Mouse (Mus musculus) forebrain, embryonic 10.5 days (tissue): ENCODE results near the gene Mmp15. TPM values are rescaled to one million over a fixed set of nuclear protein-coding genes. Genes with fewer than 3 reads are reported as not detected.
"Not testable (repeated sequence)": the region's sequence is repeated elsewhere in the genome, so short reads cannot be mapped to it uniquely, and the experiment has no call there.

Source experiments
- DNase-seq: peaks from one replicate; pipeline ENCODE4 v3.0.0-alpha.2; 2017; ENCODE audit warnings: low spot score; ENCODE audit errors: extremely low spot score
- H3K27ac ChIP-seq: fragments of 300-500 bp; sonication (generic); 2 replicates; pipeline ENCODE4 v1.5.1; 2016; ENCODE audit warnings: mild to moderate bottlenecking
- H3K27me3 ChIP-seq: fragments of 300-500 bp; sonication (generic); 2 replicates; pipeline ENCODE4 v1.6.1; 2016; ENCODE audit warnings: mild to moderate bottlenecking; ENCODE audit not compliant: poor library complexity, severe bottlenecking
- H3K36me3 ChIP-seq: fragments of 300-500 bp; sonication (generic); replicated peaks from 2 replicates; pipeline ENCODE4 v1.6.1; 2016; ENCODE audit warnings: mild to moderate bottlenecking, moderate library complexity
- H3K4me1 ChIP-seq: fragments of 300-500 bp; sonication (generic); 2 replicates; pipeline ENCODE4 v1.6.1; 2016
- H3K4me3 ChIP-seq: fragments of 300-500 bp; sonication (generic); 2 replicates; pipeline ENCODE4 v1.5.1; 2016; ENCODE audit warnings: mild to moderate bottlenecking, moderate library complexity
- H3K9me3 ChIP-seq: fragments of 300-500 bp; sonication (generic); 2 replicates; pipeline ENCODE4 v1.6.1; 2016; ENCODE audit warnings: mild to moderate bottlenecking, moderate library complexity
- WGBS: fragments of 180-500 bp; shearing (Covaris S2); methylation state at CpG from one replicate; pipeline ENCODE4 v1.1.7; 2016; 5-methylcytosine and 5-hydroxymethylcytosine counted together
- polyA plus RNA-seq: library from polyadenylated mRNA; unstranded; fragments of >200 nt; fragmentation: Nextera tagmentation; extraction: Ambion mirVana; gene quantifications from 2 replicates; pipeline ENCODE4 v1.2.1, GENCODE M21; 2016

The Mmp15 gene
- polyA plus RNA-seq, 1 experiment from 2014 or later: 11.1 TPM

DNA sequence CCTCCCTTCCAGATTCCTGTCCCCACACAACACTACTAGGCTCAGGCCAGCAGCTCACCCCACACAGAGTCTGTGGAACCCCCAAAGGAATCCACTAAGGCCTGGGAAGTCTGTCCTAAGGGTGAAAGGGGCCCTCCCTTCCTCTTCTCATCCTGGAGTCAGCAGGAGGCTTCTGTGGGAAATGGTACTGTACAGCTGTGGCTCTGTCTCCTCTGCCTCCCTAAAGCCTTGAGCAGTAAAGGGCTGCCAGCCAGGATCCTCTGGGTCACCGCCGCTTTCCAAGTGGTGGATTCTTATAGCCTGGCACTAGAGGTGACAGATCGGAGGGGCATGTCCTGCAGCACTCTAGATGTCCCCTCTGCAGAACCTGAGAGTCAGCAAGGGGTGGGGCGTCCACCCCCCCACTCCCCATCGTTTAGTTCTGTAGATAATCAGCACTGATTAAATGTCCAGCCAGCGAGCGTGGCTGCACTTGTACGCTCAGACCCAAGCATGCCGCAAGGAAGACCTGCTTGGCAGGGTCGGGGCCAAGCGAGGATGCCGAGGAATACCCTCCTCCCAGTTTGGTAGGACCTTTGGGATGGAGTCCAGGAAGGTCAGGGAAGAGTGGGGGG is 21.4 kb downstream of the Mmp15 start:
- Histone ChIP-seq H3K36me3 (peaks cover 53% of the 10 kb centered on the region), H3K27ac (no peak overlapping the region), H3K27me3 (no peaks in the 10 kb centered on the region), H3K9me3 (no peaks in the 10 kb centered on the region), H3K4me1 (peaks cover 12% of the 10 kb centered on the region), H3K4me3 (no peak overlapping the region)
- 91% methylated on average over 12 of the region's 12 CpGs for WGBS
- no peak for DNase-seq

DNA sequence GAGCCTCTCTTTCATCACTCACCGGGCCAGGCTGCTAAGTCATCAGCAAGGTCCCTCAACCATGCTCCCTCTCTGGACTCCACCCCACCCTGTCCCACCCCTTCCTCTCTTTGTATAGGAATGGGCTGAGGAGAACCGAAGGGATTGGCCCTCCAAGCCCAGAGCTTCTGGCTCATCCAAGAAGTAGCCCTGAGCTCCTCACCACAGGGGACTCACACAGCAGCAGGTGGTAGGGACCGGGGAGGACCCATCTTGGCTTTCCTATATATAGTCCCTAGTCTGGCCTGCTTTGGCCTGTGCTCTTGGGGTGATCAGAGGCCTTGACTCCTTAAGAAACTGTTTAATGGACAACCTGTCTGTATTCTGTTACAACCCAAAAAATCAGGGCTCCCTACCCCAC is 22.4 kb downstream of the Mmp15 start:
- 89% methylated on average over 3 of the region's 3 CpGs for WGBS
- Histone ChIP-seq H3K36me3 (peaks cover 44% of the 10 kb centered on the region), H3K4me3 (no peak overlapping the region)

DNA sequence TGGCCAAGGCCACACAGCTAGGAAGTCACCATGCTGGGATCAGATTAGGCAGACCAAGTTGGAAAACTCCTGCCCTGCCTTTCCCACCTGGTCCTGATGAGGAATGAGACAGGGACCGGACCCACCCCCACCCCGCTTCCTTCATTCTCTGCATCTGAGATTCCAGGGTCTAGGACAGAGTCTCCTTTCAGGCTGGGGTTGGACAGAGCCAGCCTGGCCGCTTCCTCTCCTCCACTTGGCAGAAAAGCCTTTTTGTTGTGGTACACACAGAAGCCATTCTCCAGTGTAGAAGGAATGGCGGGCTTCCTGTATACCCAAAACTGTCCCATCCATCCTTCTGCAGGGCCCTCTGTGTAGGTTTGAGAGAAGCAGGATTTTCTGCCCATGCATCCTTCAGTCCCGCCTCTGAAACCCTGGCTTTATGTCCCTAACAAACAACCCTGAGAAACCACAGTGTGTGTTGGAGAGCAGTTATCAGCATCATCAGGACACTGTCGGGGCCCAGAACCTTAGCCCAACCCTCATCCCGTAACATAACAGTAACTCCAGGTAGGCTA is 23.4 kb downstream of the Mmp15 start:
- no peak for DNase-seq
- Histone ChIP-seq H3K4me3 (no peak overlapping the region), H3K9me3 (no peaks in the 10 kb centered on the region), H3K4me1 (0 out of 2 replicates have a peak, but pooled peaks cover 2% of the 10 kb centered on the region), H3K36me3 (peaks cover 34% of the 10 kb centered on the region), H3K27ac (no peak overlapping the region), H3K27me3 (no peaks in the 10 kb centered on the region)
- 81% methylated on average over 7 of the region's 7 CpGs for whole genome bisulfite sequencing

More for the DNA sequence above, 22.4 kb downstream of the Mmp15 start:
- Histone ChIP-seq H3K27ac (no peak overlapping the region), H3K27me3 (no peaks in the 10 kb centered on the region), H3K9me3 (no peaks in the 10 kb centered on the region), H3K4me1 (peaks cover 7% of the 10 kb centered on the region)
- no peak for DNase-seq

DNA sequence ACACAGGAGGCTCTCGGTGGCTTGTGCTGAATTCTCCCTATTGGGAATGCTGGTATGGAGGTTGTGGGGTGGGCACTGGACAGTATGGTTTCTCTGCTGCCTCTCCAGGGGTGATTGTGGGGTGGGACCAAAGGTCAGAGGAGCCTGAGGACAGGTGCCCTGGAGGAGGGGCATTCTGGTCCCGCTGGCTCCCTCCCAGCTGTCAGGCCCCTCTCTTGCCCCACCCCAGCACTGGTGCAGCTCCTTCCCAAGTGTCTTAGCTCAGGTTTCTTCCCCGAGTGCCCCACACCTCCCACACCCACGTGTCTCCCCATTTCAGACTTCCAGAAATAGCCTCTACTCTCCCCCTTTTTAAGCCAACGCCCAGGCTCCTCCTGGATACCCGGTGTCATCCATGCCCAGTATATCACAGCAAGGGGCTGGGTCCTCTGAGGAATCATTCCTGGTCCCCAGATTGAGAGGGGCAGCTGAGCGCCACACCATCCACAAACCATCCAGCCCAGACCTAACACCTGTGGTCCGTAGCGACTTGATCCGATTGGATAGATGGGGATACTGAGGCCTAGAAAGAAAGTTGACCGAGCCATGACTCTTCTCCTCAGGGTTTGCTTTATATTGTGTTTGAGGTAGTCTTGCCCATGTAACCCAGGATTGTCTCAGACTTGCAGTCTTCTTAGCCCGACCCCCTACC is 24.4 kb downstream of the Mmp15 start:
- Histone ChIP-seq H3K4me3 (no peak overlapping the region), H3K36me3 (peaks cover 24% of the 10 kb centered on the region), H3K27ac (no peak overlapping the region), H3K4me1 (0 out of 2 replicates have a peak, but pooled peaks cover 2% of the 10 kb centered on the region), H3K27me3 (no peaks in the 10 kb centered on the region), H3K9me3 (no peaks in the 10 kb centered on the region)
- DNase-seq: no peak
- 88% methylated on average over 12 of the region's 12 CpGs for WGBS

DNA sequence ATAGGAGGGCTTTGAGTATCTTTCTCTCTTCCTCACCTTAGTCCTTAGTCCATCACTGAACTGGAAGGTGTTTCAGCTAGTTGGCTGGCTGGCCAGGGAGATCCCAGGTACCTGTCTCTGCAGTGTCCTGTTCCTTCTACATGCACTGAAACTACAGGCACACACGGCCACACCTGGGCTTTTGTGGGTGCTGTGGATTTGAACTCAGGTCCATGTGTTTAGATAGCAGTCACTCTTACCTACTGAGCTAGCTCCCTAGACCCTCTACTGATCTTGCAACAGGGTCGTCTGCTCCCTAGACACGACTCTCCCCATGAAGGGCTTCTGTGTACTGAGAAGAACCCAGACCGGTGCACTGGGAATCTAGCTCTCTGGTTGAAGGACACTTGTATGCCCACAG is 25.0 kb downstream of the Mmp15 start:
- no peak overlapping the region for H3K4me3 ChIP-seq
- H3K27ac ChIP-seq: no peak overlapping the region
- H3K4me1 ChIP-seq: 0 out of 2 replicates have a peak, but pooled peaks cover 2% of the 10 kb centered on the region
- 85% methylated on average over 4 of the region's 4 CpGs for WGBS
- H3K36me3 ChIP-seq: peaks cover 17% of the 10 kb centered on the region
- no peaks in the 10 kb centered on the region for H3K27me3 ChIP-seq
- no peak for DNase-seq
- H3K9me3 ChIP-seq: no peaks in the 10 kb centered on the region

DNA sequence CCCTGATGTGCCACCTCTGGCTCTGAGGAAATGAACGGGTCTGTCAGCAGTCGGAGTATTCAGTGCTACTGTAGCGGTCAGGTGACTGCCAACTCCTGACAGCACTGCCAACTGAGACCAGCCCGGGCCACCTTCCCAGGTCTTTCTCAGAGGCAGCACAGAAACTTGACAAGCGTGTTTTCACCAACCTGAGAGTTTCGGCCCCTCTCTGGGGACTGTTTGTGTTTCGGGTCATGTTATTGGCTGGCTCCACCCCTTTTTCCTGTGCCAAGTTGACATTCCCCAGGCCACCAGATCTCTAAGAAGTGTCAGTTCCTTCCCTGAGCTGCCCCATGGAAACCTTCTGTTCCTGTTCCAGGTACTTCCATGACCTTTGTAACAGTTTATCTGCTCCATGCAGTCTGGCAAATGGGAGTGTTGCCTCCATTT is 25.8 kb downstream of the Mmp15 start:
- Histone ChIP-seq H3K4me1 (0 out of 2 replicates have a peak, but pooled peaks cover 2% of the 10 kb centered on the region), H3K4me3 (no peak overlapping the region), H3K27me3 (no peaks in the 10 kb centered on the region), H3K9me3 (no peaks in the 10 kb centered on the region), H3K36me3 (peaks cover 10% of the 10 kb centered on the region), H3K27ac (no peak overlapping the region)
- DNase-seq: no peak
- WGBS: 60% methylated on average over 7 of the region's 7 CpGs

DNA sequence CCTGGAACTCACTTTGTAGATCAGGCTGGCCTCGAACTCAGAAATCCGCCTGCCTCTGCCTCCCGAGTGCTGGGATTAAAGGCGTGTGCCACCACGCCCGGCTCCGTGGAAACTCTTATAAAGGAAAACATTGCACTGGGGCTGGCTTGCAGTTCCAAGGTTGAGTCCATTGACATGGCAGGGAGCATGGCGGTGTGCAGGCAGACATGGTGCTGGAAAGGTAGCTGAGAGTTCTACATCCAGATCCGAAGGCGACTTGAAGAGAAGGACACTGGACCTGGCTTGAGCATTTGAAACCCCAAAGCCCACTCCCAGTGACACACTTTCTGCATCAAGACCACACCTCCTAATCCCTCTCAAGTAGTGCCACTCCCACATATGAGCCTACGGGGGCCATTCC is 26.9 kb downstream of the Mmp15 start:
- not testable (repeated sequence) for H3K9me3 ChIP-seq, H3K4me1 ChIP-seq, H3K36me3 ChIP-seq, H3K27me3 ChIP-seq, H3K4me3 ChIP-seq, DNase-seq, H3K27ac ChIP-seq
- WGBS: 94% methylated on average over 11 of the region's 11 CpGs

DNA sequence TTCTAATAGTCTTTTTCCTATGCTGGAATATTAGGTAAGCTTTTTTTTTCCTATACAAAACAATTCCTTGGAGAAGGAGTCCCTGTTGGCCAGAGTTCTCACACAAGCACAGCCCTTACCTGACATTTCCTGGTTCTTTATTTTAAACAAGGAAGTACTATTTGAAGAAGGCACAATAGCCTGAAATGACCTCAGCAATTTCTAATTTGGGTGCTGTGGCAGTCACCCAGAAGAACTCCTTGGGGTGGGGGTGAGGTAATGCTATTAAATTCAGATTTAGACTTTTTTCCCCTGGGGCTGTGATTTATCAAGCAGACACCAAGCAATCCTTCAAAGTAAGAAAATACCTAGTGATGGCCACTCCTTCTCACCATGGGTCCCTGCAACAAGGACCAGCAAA is 28.9 kb downstream of the Mmp15 start:
- Histone ChIP-seq H3K4me1 (no peaks in the 10 kb centered on the region), H3K27me3 (no peaks in the 10 kb centered on the region), H3K9me3 (no peaks in the 10 kb centered on the region), H3K27ac (no peak overlapping the region), H3K4me3 (no peak overlapping the region), H3K36me3 (no peaks in the 10 kb centered on the region)
- no peak for DNase-seq

DNA sequence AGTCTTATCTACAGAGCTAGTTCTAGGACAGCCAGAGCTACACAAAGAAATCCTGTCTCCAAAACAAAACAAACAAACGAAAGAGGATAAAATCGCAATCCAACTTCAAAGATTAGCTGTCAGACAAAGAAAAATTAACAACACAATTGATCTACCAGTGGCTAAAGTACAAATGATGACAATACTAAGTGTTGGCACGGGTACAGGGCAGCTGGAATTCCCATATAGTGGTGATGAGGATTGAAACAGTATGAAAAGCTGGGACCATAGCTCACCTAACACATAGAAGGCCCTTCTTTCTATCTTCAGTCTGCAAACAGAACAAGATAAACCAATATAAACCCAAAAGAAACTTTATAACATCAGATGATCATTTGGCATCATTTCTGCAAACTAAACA is 29.5 kb downstream of the Mmp15 start:
- DNase-seq: no peak
- no peak overlapping the region for H3K4me3 ChIP-seq
- whole genome bisulfite sequencing: 88% methylated on average over 3 of the region's 3 CpGs
- H3K27me3 ChIP-seq: no peaks in the 10 kb centered on the region
- no peaks in the 10 kb centered on the region for H3K36me3 ChIP-seq
- no peaks in the 10 kb centered on the region for H3K9me3 ChIP-seq
- H3K27ac ChIP-seq: no peak overlapping the region
- H3K4me1 ChIP-seq: no peaks in the 10 kb centered on the region

DNA sequence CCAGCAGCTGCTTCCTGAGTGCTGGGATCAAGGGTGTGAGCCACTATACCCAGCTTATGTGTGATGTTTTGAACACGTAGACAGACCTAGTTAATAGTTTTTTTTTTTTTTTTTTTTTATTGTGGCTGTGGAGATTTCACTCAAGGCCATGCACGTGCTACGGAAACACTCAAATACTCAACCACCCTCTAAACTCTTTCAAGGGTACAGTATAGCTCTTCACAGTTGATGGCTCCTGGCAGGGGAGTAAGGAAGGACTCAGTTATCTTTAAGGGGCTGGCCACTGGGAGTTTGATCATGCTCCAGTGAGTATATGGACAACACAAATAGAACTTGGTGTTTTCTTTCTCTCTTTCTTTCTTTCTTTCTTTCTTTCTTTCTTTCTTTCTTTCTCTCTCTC is 32.4 kb downstream of the Mmp15 start:
- Histone ChIP-seq H3K9me3 (no peaks in the 10 kb centered on the region), H3K4me1 (no peaks in the 10 kb centered on the region), H3K27ac (no peak overlapping the region), H3K4me3 (no peak overlapping the region), H3K36me3 (no peaks in the 10 kb centered on the region), H3K27me3 (no peaks in the 10 kb centered on the region)
- no peak for DNase-seq
- 92% methylated on average over 3 of the region's 3 CpGs for WGBS

DNA sequence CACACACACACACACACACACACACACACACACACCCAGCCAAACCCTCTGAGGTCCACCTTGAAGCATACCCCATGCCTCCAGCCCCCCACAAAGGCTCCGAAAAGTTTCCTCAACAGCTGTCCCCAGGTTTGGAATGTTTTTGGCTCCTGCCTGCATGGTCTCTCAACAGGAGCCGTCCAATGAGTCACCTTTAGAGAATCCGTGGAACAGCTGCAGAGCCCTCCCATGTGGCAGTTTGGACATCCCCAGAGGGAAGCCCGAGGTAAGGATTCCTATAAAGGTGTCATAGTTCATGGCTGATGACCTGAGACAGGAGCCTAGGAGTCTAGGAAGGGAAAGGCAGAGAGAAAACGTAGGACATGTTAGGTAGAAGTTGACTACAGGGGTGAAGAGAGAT is 34.0 kb downstream of the Mmp15 start:
- H3K4me3 ChIP-seq: no peak overlapping the region
- no peaks in the 10 kb centered on the region for H3K9me3 ChIP-seq
- DNase-seq: no peak
- no peak overlapping the region for H3K27ac ChIP-seq
- no peaks in the 10 kb centered on the region for H3K27me3 ChIP-seq
- no peaks in the 10 kb centered on the region for H3K36me3 ChIP-seq
- peaks cover 8% of the 10 kb centered on the region; the same call in 1 of the 2 replicates for H3K4me1 ChIP-seq
- WGBS: 89% methylated on average over 5 of the region's 5 CpGs

DNA sequence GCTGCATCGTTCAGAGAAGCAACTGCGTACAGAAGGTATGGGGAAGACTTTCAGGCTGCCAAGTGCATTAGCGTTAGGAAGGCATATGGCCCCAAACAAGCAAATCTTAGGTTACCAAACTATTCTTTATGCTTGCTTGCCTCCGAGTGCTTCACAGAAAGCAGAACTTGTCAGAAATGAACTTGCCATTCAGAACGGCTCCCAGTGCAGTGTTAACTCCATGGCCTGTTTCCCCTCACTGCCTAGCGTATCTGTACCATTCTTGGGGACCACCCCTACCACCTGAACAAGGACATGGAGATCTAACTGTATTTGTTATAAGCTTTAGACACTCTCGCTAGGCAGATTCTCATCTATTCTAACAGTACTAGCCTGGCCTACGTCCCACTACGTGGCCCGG is 35.2 kb downstream of the Mmp15 start:
- H3K4me1 ChIP-seq: peaks cover 10% of the 10 kb centered on the region; the same call in 1 of the 2 replicates
- no peak overlapping the region for H3K4me3 ChIP-seq
- WGBS: 91% methylated on average over 10 of the region's 10 CpGs
- H3K9me3 ChIP-seq: no peaks in the 10 kb centered on the region
- H3K27ac ChIP-seq: no peak overlapping the region
- DNase-seq: no peak
- H3K36me3 ChIP-seq: no peaks in the 10 kb centered on the region
- H3K27me3 ChIP-seq: no peaks in the 10 kb centered on the region

DNA sequence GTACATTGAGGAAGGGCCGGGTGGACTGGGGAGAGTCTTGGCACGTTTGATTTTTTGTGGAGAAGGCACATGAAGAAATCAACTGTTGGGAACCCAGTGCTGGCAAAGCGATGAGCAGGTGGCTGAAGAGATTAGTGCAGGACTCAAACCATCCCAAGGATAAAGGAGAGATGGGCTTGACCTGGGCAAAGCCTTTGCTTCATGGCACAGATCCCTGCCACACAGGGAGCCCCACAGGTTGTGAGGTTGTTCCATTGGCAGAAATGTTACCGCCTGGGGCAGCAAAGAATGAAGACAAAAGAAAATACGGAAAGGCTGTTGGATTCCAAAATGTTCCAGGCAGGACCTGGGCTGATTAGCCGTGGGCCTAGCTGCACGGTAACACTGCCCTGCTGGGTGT is 35.9 kb downstream of the Mmp15 start:
- DNase-seq: no peak
- 80% methylated on average over 7 of the region's 7 CpGs for WGBS

More for the DNA sequence above, 35.9 kb downstream of the Mmp15 start:
- peaks cover 10% of the 10 kb centered on the region; the same call in 1 of the 2 replicates for H3K4me1 ChIP-seq
- no peak overlapping the region for H3K27ac ChIP-seq
- no peaks in the 10 kb centered on the region for H3K27me3 ChIP-seq
- no peaks in the 10 kb centered on the region for H3K9me3 ChIP-seq
- no peaks in the 10 kb centered on the region for H3K36me3 ChIP-seq
- H3K4me3 ChIP-seq: no peak overlapping the region
